Mouse (Mus musculus): ENCODE results near the gene Cacna1h. TPM values are rescaled to one million over a fixed set of nuclear protein-coding genes. Genes with fewer than 3 reads are reported as not detected.

Gene Cacna1h
- polyA plus RNA-seq (2014; fragmentation: Illumina TruSeq; extraction: RNeasy Lipid Tissue Mini Kit (QIAGEN cat#74804); ENCODE audit: low replicate concordance) = 0.78 TPM

DNA sequence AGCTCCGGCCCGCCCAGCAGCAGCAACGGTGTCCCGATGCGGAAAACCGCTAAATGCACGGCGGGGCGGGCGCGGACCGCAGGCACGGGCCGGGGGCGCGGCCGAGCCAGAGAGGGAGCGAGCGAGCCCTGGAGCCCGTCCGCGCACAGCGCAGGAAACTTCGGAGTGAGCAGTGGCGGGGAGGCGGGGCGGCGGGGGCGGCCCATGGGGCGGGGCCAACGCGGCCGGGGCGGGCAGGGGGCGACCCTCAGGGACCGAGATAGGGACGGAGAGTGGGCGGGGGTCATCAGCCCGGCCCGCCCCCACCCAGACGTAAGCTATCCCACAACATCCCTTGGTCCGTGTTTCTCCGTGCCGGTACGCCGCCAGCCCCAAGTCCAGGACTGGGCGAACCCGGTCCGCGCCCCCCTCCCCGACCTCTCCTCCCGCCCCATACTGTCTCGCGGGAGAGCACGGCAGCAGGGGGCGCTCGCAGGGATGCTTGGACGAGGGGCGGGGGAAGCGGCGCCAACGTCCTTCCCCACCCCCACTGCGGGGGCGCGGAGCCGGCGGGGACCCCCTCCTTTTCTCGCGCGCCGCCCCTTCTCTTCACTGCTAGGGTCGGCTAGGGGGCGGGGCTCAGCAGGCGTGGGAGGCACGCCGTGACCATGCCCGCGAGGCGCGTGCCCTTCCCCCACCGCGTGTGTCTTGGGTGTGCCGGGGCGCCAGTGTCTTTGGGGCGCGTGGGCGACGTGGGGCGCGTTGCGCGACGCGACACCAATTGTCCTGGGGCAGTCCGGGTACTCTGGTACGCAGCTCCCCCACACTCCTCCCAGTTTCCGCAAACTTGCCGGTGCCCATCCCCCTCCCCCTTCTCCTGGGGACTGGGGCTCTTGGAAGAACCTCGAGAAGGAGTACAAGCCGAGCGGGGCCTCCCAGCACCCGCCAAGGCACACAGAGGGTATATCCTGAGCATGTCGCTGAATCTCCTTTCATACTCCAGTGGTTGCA is at the start of gene Cacna1h:
Gene Cacna1h, minus strand, starts transcription at position 167 of the 990 bp plus-strand sequence.

DNA sequence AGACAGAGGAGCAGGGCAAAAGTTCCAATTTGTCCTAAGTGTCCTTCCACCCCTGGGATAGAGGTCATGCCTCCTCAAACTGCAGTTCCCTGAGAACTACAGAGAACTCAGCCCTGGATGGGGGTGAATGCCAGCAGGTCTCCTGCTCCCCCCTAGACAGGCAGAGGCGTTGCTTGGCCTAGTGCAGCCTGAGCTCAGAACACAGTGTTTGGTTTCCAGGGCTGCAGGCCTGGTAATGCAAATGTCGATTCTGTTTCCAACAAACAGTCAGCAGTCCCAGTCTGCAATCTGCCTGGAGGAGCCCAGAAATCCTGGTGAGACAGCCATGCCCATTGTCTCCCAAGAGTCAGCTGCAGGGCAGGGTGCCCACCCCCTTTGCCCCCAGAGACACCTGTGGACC is 20.7 kb upstream of the Cacna1h start, which contains the start of gene Tekt4:
Gene Tekt4, plus strand, starts transcription at position 344 of the 400 bp plus-strand sequence.

DNA sequence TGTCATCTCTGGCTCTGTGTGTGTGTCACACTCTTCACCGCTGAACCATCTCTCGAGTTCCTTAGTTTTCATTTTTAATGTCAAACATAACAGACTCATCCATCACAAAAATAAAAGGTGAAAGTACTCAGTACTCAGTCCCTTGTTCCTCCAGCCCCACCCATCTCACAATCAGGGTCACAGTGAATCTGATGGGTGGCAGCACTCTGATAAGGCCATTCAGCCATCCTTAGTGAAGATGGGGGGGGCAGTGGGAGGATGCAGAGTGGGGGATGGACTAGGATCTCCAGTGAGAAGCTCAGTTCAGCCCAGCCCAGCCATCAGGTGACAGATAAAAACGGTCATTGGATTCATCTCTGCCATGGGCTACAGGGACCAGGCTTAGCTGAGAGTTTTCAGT is 64.6 kb downstream of the Cacna1h start, which contains the start of gene Tpsg1:
Gene Tpsg1, plus strand, starts transcription at position 301 of the 400 bp plus-strand sequence.

DNA sequence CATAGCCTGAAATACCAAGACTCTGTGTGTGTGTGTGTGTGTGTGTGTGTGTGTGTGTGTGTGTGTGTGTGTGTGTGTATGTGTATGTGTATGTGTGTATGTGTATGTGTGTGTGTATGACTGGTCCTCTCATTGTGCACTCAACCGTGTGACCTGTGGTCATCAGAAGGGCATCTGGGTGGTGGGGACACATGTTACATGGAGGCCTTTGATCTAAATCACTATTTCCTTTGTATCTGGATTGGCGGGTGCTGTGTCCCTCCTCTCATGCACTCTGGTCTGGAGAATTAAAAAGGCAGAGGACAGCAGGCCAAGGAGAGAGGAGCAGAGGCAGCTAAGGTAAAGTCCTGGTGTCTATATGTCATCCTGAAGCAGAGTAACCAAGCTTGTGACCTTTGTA is 67.6 kb downstream of the Cacna1h start, which contains the start of gene Tpsb2:
Gene Tpsb2, plus strand, starts transcription at position 301 of the 400 bp plus-strand sequence.

DNA sequence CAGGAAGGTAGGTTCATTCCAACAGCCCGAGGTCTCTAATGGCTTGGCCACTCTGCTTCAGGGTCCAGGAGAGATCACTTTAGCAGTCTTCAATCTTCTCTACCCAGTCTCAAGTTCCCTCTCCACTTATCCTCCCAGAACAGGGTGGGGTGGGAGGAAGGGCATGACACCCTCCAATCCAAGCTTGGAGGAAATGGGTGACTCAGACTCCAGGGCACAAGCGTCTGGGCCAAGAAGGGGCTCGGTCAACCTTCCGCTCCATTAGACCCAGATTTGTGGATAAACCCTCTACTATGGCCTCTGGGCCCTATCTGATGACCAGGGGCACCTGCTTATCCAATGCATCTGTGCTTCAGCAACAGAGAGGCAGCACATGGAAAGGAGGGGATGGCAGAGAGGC is 88.1 kb downstream of the Cacna1h start, which contains the start of gene Tpsab1:
Gene Tpsab1, minus strand, starts transcription at position 101 of the 400 bp plus-strand sequence.

Other genes with a start within 250 kb of the Cacna1h start
- 14.3 TPM for gene BC003965, start 249.2 kb downstream of the Cacna1h start, polyA plus RNA-seq (2014; fragmentation: Illumina TruSeq; extraction: RNeasy Lipid Tissue Mini Kit (QIAGEN cat#74804); ENCODE audit: low replicate concordance)
- gene Unkl, start 245.4 kb downstream of the Cacna1h start, polyA plus RNA-seq (2014; fragmentation: Illumina TruSeq; extraction: RNeasy Lipid Tissue Mini Kit (QIAGEN cat#74804); ENCODE audit: low replicate concordance) = 19.8 TPM
- 8.7 TPM for gene Gnptg, start 193.7 kb downstream of the Cacna1h start, polyA plus RNA-seq (2014; fragmentation: Illumina TruSeq; extraction: RNeasy Lipid Tissue Mini Kit (QIAGEN cat#74804); ENCODE audit: low replicate concordance)
- 2.1 TPM for gene Tsr3, start 193.6 kb downstream of the Cacna1h start, polyA plus RNA-seq (2014; fragmentation: Illumina TruSeq; extraction: RNeasy Lipid Tissue Mini Kit (QIAGEN cat#74804); ENCODE audit: low replicate concordance)
- 0.33 TPM for gene Baiap3, start 177.4 kb downstream of the Cacna1h start, polyA plus RNA-seq (2014; fragmentation: Illumina TruSeq; extraction: RNeasy Lipid Tissue Mini Kit (QIAGEN cat#74804); ENCODE audit: low replicate concordance)
- gene Ube2i, start 159.2 kb downstream of the Cacna1h start, polyA plus RNA-seq (2014; fragmentation: Illumina TruSeq; extraction: RNeasy Lipid Tissue Mini Kit (QIAGEN cat#74804); ENCODE audit: low replicate concordance) = 184 TPM
- gene Prss34, start 135.4 kb downstream of the Cacna1h start, polyA plus RNA-seq (2014; fragmentation: Illumina TruSeq; extraction: RNeasy Lipid Tissue Mini Kit (QIAGEN cat#74804); ENCODE audit: low replicate concordance) = not detected
- not detected for gene Prss28, start 125.1 kb downstream of the Cacna1h start, polyA plus RNA-seq (2014; fragmentation: Illumina TruSeq; extraction: RNeasy Lipid Tissue Mini Kit (QIAGEN cat#74804); ENCODE audit: low replicate concordance)
- gene Prss29, start 115.1 kb downstream of the Cacna1h start, polyA plus RNA-seq (2014; fragmentation: Illumina TruSeq; extraction: RNeasy Lipid Tissue Mini Kit (QIAGEN cat#74804); ENCODE audit: low replicate concordance) = not detected
- gene Tpsab1, start 88.2 kb downstream of the Cacna1h start, polyA plus RNA-seq (2014; fragmentation: Illumina TruSeq; extraction: RNeasy Lipid Tissue Mini Kit (QIAGEN cat#74804); ENCODE audit: low replicate concordance) = not detected
- gene Tpsb2, start 67.5 kb downstream of the Cacna1h start, polyA plus RNA-seq (2014; fragmentation: Illumina TruSeq; extraction: RNeasy Lipid Tissue Mini Kit (QIAGEN cat#74804); ENCODE audit: low replicate concordance) = not detected
- 1.7 TPM for gene Tpsg1, start 64.5 kb downstream of the Cacna1h start, polyA plus RNA-seq (2014; fragmentation: Illumina TruSeq; extraction: RNeasy Lipid Tissue Mini Kit (QIAGEN cat#74804); ENCODE audit: low replicate concordance)
- gene Tekt4, start 20.8 kb upstream of the Cacna1h start, polyA plus RNA-seq (2014; fragmentation: Illumina TruSeq; extraction: RNeasy Lipid Tissue Mini Kit (QIAGEN cat#74804); ENCODE audit: low replicate concordance) = not detected
- gene Sstr5, start 63.5 kb upstream of the Cacna1h start, polyA plus RNA-seq (2014; fragmentation: Illumina TruSeq; extraction: RNeasy Lipid Tissue Mini Kit (QIAGEN cat#74804); ENCODE audit: low replicate concordance) = not detected
- not detected for gene Sox8, start 136.9 kb upstream of the Cacna1h start, polyA plus RNA-seq (2014; fragmentation: Illumina TruSeq; extraction: RNeasy Lipid Tissue Mini Kit (QIAGEN cat#74804); ENCODE audit: low replicate concordance)
- 0.15 TPM for gene Lmf1, start 145.3 kb upstream of the Cacna1h start, polyA plus RNA-seq (2014; fragmentation: Illumina TruSeq; extraction: RNeasy Lipid Tissue Mini Kit (QIAGEN cat#74804); ENCODE audit: low replicate concordance)

All from small intestine, adult 10 weeks (tissue).